Mouse (Mus musculus) olfactory bulb, adult 2 months (tissue): ENCODE results near the gene Fa2h.

Source experiments
- CTCF ChIP-seq: fragments of 200-500 bp; IDR thresholded peaks from 2 replicates; pipeline ENCODE4 v1.5.1; 2012; ENCODE audit warnings: low read depth, mild to moderate bottlenecking, low read length, moderate library complexity; ENCODE audit not compliant: insufficient read depth
- POLR2A ChIP-seq: fragments of 200-500 bp; IDR thresholded peaks from 2 replicates; pipeline ENCODE4 v1.6.1; 2012; ENCODE audit warnings: mild to moderate bottlenecking, low read depth, low read length, moderate library complexity; ENCODE audit not compliant: insufficient read depth

DNA sequence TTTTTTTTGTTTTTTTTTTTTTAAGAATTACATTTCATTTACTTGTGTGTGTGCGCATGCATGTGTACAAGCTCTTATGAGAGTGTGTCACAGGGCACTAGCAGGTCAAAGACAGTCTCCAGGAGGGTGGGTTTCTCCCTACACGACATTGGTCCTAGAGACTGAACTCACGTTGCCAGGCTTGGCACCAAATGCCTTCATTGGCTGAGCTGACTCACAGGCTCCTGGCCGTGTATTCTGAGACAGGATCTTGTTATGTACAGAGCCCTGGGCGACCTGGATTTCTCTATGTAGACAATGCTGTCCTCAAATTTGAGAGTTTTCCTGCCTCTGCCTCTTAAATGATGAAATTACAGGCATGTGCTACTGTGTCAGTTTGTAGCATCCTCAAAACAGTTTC is 33.7 kb downstream of the Fa2h start:
- TF ChIP-seq CTCF (no peak), POLR2A (no peak)
